Mouse (Mus musculus): ENCODE measurements around the gene Gm11983.

GRCm38 (mm10) chr11:6840775-6841174 lies 3.3 kb upstream of the Gm11983 start:
- TF ChIP-seq CTCF (conservative IDR thresholded peaks at IDR 0.05; ENCODE audit: insufficient read depth, insufficient read length, low read depth, low read length) (no peak), POLR2A (IDR thresholded peaks at IDR 0.05; ENCODE audit: low read depth, low read length) (no peak)

All from kidney, adult 2 months (tissue).